11 mouse cellular contexts compared by ENCODE assay signal in the genomic region with DNA sequence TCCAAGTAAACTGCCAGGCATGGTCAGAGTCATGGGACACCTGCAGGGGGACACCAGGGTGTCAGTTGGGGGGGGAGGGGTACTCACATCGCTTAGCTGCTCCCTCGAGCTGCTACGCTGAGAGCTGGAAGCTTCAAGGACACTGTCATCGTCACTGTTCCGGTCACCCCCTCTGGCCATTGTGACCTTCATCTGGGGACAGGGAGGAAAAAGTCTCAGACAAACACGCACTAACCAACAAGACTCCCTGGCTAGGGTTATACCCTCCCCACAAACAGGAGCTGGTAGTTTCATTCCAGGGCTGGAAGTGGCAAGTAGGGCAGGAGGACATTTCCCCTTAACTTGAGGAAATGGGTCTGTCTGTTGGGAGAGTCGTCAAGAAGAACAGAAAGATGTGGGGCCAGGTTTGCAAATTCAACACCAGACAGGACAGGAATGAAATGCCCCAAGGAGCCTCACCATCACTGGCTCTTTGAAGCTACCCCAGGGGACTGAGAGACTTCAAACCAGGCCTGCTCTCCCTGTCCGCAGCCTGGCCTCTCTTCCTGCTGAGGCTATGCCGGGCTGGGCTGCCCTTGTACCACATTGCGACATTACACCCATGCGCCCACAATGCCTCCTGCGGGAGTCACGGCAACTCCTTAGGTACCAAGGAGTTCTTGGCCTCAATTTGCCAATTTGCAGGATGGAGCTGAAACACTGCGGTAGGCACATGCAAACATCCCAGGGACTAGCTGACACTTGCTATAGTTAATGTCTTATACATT. TPM values are rescaled to one million over a fixed set of nuclear protein-coding genes. Genes with fewer than 3 reads are reported as not detected.
DNase-seq lines count a peak whose midpoint lies in the region; ATAC-seq lines count a peak whose summit lies in the region.
"Had no signal": no experiment of that assay in that cellular context is flagged by ENCODE, and none has a peak within 500 bp of the region (broad histone marks: within the 10 kb centered on the region; RNA-seq: fewer than 3 reads in every experiment).

No protein-coding gene starts in this region.

- H3K36me3 ChIP-seq in forebrain, embryonic 14.5 days (ENCODE audit: control insufficient read depth, insufficient read depth, low read length), result no peaks in the 10 kb centered on the region
- no peaks in the 10 kb centered on the region for H3K36me3 ChIP-seq in midbrain, embryonic 12.5 days

- DNase-seq in heart, postnatal 4 days, result peak; percentile 21
- DNase-seq in heart, postnatal 14 days, result no peak
- peak; percentile 72 for DNase-seq in adrenal gland, postnatal 10 days
- DNase-seq in forebrain, embryonic 14.5 days (ENCODE audit: low spot score), result no peak
- no peak for DNase-seq in cerebellum, adult 8-10 months
- DNase-seq in right cerebral cortex, postnatal 25 days, result no peak
- no peak for DNase-seq in frontal cortex, adult 2 months (ENCODE audit: extremely low spot score in 1 of 2, low spot score in 1 of 2)
- DNase-seq: layer of hippocampus, postnatal 36 days had no signal

- H3K4me2 ChIP-seq in forebrain, embryonic 14.5 days (ENCODE audit: low read length), result no peak overlapping the region
- no peak overlapping the region for H3K4me2 ChIP-seq in midbrain, embryonic 12.5 days (replicated peaks)
- H3K4me2 ChIP-seq: embryonic facial prominence, embryonic 13.5 days had no signal

- no peaks in the 10 kb centered on the region for H3K27me3 ChIP-seq in forebrain, embryonic 14.5 days (replicated peaks; ENCODE audit: control insufficient read depth, insufficient read depth, low read length)
- peaks cover 5% of the 10 kb centered on the region; the same call in 1 of the 2 replicates for H3K27me3 ChIP-seq in midbrain, embryonic 12.5 days
- H3K27me3 ChIP-seq: CH12.LX; embryonic facial prominence, embryonic 13.5 days had no signal

- intact Hi-C loops in heart, postnatal 14 days (cut with DNase I), result no loop called here

- H3K4me3 ChIP-seq in forebrain, embryonic 14.5 days (ENCODE audit: low read depth, low read length), result no peak overlapping the region
- no peak overlapping the region for H3K4me3 ChIP-seq in midbrain, embryonic 12.5 days
- H3K4me3 ChIP-seq: embryonic facial prominence, embryonic 13.5 days had no signal

- WGBS in forebrain, embryonic 14.5 days, result 56% methylated on average over 14 of the region's 14 CpGs
- 57% methylated on average over 14 of the region's 14 CpGs for WGBS in midbrain, embryonic 12.5 days

- H3K4me1 ChIP-seq in forebrain, embryonic 14.5 days (ENCODE audit: control insufficient read depth, insufficient read depth, low read length), result peaks cover 43% of the 10 kb centered on the region
- H3K4me1 ChIP-seq in midbrain, embryonic 12.5 days, result peaks cover 52% of the 10 kb centered on the region

- ATAC-seq in forebrain, embryonic 14.5 days, result no peak
- no peak for ATAC-seq in midbrain, embryonic 12.5 days (ENCODE audit: low FRiP score, low read depth)

- H3K9me3 ChIP-seq in forebrain, embryonic 14.5 days (replicated peaks; ENCODE audit: control insufficient read depth, low read length), result no peaks in the 10 kb centered on the region
- no peaks in the 10 kb centered on the region for H3K9me3 ChIP-seq in midbrain, embryonic 12.5 days
- H3K9me3 ChIP-seq: embryonic facial prominence, embryonic 13.5 days had no signal

- H3K9ac ChIP-seq in forebrain, embryonic 14.5 days (ENCODE audit: low read length), result no peak overlapping the region
- no peak overlapping the region for H3K9ac ChIP-seq in midbrain, embryonic 12.5 days (replicated peaks)
- H3K9ac ChIP-seq: embryonic facial prominence, embryonic 13.5 days had no signal

- peak overlapping the region; percentile 94; the same call in 1 of the 2 replicates for H3K27ac ChIP-seq in forebrain, embryonic 14.5 days (ENCODE audit: low read depth, low read length)
- peak overlapping the region; percentile 89; the same call in 1 of the 2 replicates for H3K27ac ChIP-seq in midbrain, embryonic 12.5 days (replicated peaks)
- H3K27ac ChIP-seq: embryonic facial prominence, embryonic 13.5 days had no signal

RNA-seq across cellular contexts. Expression of gene Fbrsl1, which starts 30.4 kb away (rescaled TPM):
- total RNA-seq in heart, postnatal 4 days (2021), result 10 to 100 TPM; 49.7 to 52.2 TPM
- 10 to 100 TPM; 47.4 to 50.6 TPM for total RNA-seq in heart, postnatal 14 days (2021)
- total RNA-seq in adrenal gland, postnatal 10 days (2021), result 10 to 100 TPM; 54.5 to 63.6 TPM
- polyA plus RNA-seq in forebrain, embryonic 14.5 days (2014; fragmentation: Nextera tagmentation; extraction: Ambion mirVana), result 15.0 and 19.8 TPM in 2 replicates
- polyA plus RNA-seq in midbrain, embryonic 12.5 days (2016; fragmentation: Nextera tagmentation; extraction: Ambion mirVana), result 23.8 and 24.0 TPM in 2 replicates
- 54.9 and 60.8 TPM in 2 replicates for polyA plus RNA-seq in frontal cortex, adult 2 months (2012; rRNA removed)

Comparison
In these comparisons a context has a peak if more than half of its experiments do, and no peak if none do; other contexts are left out.
1. DNase-seq: peak in heart, postnatal 4 days (single experiment) and adrenal gland, postnatal 10 days (single experiment); none in heart, postnatal 14 days (0 of 2), forebrain, embryonic 14.5 days (single experiment), cerebellum, adult 8-10 months (single experiment), right cerebral cortex, postnatal 25 days (single experiment) and frontal cortex, adult 2 months (0 of 2).